Mouse (Mus musculus): ENCODE measurements around the gene Naaladl2.

GRCm38 (mm10) chr3:24938507-24939182 lies 205.4 kb downstream of the Naaladl2 start:
- TF ChIP-seq CTCF (IDR thresholded peaks at IDR 0.05; ENCODE audit: low read depth, low read length) = no peak
- TF ChIP-seq POLR2A (IDR thresholded peaks at IDR 0.05; ENCODE audit: insufficient read depth, low read length) = no peak
- no peak for TF ChIP-seq EP300 (IDR thresholded peaks at IDR 0.05; ENCODE audit: insufficient read depth, low read depth, low read length)
